Mouse (Mus musculus): ENCODE data around the gene Csrnp3. TPM values are rescaled to one million over a fixed set of nuclear protein-coding genes. Genes with fewer than 3 reads are reported as not detected.

The Csrnp3 gene
- polyA plus RNA-seq, 1 experiment: 0.08 TPM

- no peaks in the 10 kb centered on the region for H3K36me3 ChIP-seq (ENCODE audit: control insufficient read depth, insufficient read depth, low read length)
- 82% methylated on average over 12 of the region's 12 CpGs for WGBS
- no peak for DNase-seq
- H3K27ac ChIP-seq (ENCODE audit: control insufficient read depth, insufficient read depth, low read length): no peak overlapping the region
- TF ChIP-seq CTCF (IDR thresholded peaks at IDR 0.05; ENCODE audit: borderline replicate concordance, control insufficient read depth, extremely low read depth, insufficient read depth, low read length, poor library complexity): no peak
- TF ChIP-seq POLR2A (IDR thresholded peaks at IDR 0.05; ENCODE audit: control insufficient read depth, extremely low read depth, insufficient read depth, low read length, poor library complexity): no peak
- H3K27me3 ChIP-seq (ENCODE audit: control insufficient read depth, insufficient read depth, low read length): no peaks in the 10 kb centered on the region
- no peak overlapping the region for H3K4me3 ChIP-seq (ENCODE audit: control insufficient read depth, insufficient read depth, low read length)
- no peaks in the 10 kb centered on the region for H3K4me1 ChIP-seq (replicated peaks; ENCODE audit: control insufficient read depth, insufficient read depth, low read length)
Observed at GRCm38 (mm10) chr2:65864778-65865339, 19.3 kb downstream of the Csrnp3 start.

GRCm38 (mm10) chr2:65870919-65871582, 25.5 kb downstream of the Csrnp3 start:
- Histone ChIP-seq H3K27ac (ENCODE audit: control insufficient read depth, insufficient read depth, low read length) (no peak overlapping the region), H3K4me3 (ENCODE audit: control insufficient read depth, insufficient read depth, low read length) (no peak overlapping the region), H3K4me1 (replicated peaks; ENCODE audit: control insufficient read depth, insufficient read depth, low read length) (no peaks in the 10 kb centered on the region), H3K27me3 (ENCODE audit: control insufficient read depth, insufficient read depth, low read length) (no peaks in the 10 kb centered on the region), H3K36me3 (ENCODE audit: control insufficient read depth, insufficient read depth, low read length) (no peaks in the 10 kb centered on the region)
- DNase-seq: no peak
- 59% methylated on average over 12 of the region's 12 CpGs for WGBS
- TF ChIP-seq CTCF (IDR thresholded peaks at IDR 0.05; ENCODE audit: borderline replicate concordance, control insufficient read depth, extremely low read depth, insufficient read depth, low read length, poor library complexity) (no peak), POLR2A (IDR thresholded peaks at IDR 0.05; ENCODE audit: control insufficient read depth, extremely low read depth, insufficient read depth, low read length, poor library complexity) (no peak)

- H3K27me3 ChIP-seq (ENCODE audit: control insufficient read depth, insufficient read depth, low read length): no peaks in the 10 kb centered on the region
- no peak overlapping the region for H3K4me3 ChIP-seq (ENCODE audit: control insufficient read depth, insufficient read depth, low read length)
- no peaks in the 10 kb centered on the region for H3K4me1 ChIP-seq (replicated peaks; ENCODE audit: control insufficient read depth, insufficient read depth, low read length)
- H3K36me3 ChIP-seq (ENCODE audit: control insufficient read depth, insufficient read depth, low read length): no peaks in the 10 kb centered on the region
- no peak overlapping the region for H3K27ac ChIP-seq (ENCODE audit: control insufficient read depth, insufficient read depth, low read length)
- TF ChIP-seq CTCF (IDR thresholded peaks at IDR 0.05; ENCODE audit: borderline replicate concordance, control insufficient read depth, extremely low read depth, insufficient read depth, low read length, poor library complexity): no peak
- TF ChIP-seq POLR2A (IDR thresholded peaks at IDR 0.05; ENCODE audit: control insufficient read depth, extremely low read depth, insufficient read depth, low read length, poor library complexity): no peak
- 88% methylated on average over 3 of the region's 3 CpGs for WGBS
- no peak for DNase-seq
Observed at GRCm38 (mm10) chr2:65891590-65891989, 46.0 kb downstream of the Csrnp3 start.

GRCm38 (mm10) chr2:65893241-65893640, 47.7 kb downstream of the Csrnp3 start:
- Histone ChIP-seq H3K4me3 (ENCODE audit: control insufficient read depth, insufficient read depth, low read length) (no peak overlapping the region), H3K4me1 (replicated peaks; ENCODE audit: control insufficient read depth, insufficient read depth, low read length) (no peaks in the 10 kb centered on the region), H3K27me3 (ENCODE audit: control insufficient read depth, insufficient read depth, low read length) (no peaks in the 10 kb centered on the region), H3K36me3 (ENCODE audit: control insufficient read depth, insufficient read depth, low read length) (no peaks in the 10 kb centered on the region), H3K27ac (ENCODE audit: control insufficient read depth, insufficient read depth, low read length) (no peak overlapping the region)
- 95% methylated on average over 8 of the region's 8 CpGs for WGBS
- DNase-seq: no peak
- TF ChIP-seq POLR2A (IDR thresholded peaks at IDR 0.05; ENCODE audit: control insufficient read depth, extremely low read depth, insufficient read depth, low read length, poor library complexity) (no peak), CTCF (IDR thresholded peaks at IDR 0.05; ENCODE audit: borderline replicate concordance, control insufficient read depth, extremely low read depth, insufficient read depth, low read length, poor library complexity) (no peak)

GRCm38 (mm10) chr2:65894299-65894698, 48.7 kb downstream of the Csrnp3 start:
- no peak overlapping the region for H3K27ac ChIP-seq (ENCODE audit: control insufficient read depth, insufficient read depth, low read length)
- WGBS: 84% methylated on average over 5 of the region's 5 CpGs
- no peaks in the 10 kb centered on the region for H3K27me3 ChIP-seq (ENCODE audit: control insufficient read depth, insufficient read depth, low read length)
- H3K4me1 ChIP-seq (replicated peaks; ENCODE audit: control insufficient read depth, insufficient read depth, low read length): no peaks in the 10 kb centered on the region
- H3K4me3 ChIP-seq (ENCODE audit: control insufficient read depth, insufficient read depth, low read length): no peak overlapping the region
- TF ChIP-seq CTCF (IDR thresholded peaks at IDR 0.05; ENCODE audit: borderline replicate concordance, control insufficient read depth, extremely low read depth, insufficient read depth, low read length, poor library complexity) (no peak), POLR2A (IDR thresholded peaks at IDR 0.05; ENCODE audit: control insufficient read depth, extremely low read depth, insufficient read depth, low read length, poor library complexity) (no peak)
- H3K36me3 ChIP-seq (ENCODE audit: control insufficient read depth, insufficient read depth, low read length): no peaks in the 10 kb centered on the region
- no peak for DNase-seq

- Histone ChIP-seq H3K27me3 (ENCODE audit: control insufficient read depth, insufficient read depth, low read length) (no peaks in the 10 kb centered on the region), H3K4me1 (replicated peaks; ENCODE audit: control insufficient read depth, insufficient read depth, low read length) (no peaks in the 10 kb centered on the region), H3K27ac (ENCODE audit: control insufficient read depth, insufficient read depth, low read length) (no peak overlapping the region), H3K36me3 (ENCODE audit: control insufficient read depth, insufficient read depth, low read length) (no peaks in the 10 kb centered on the region), H3K4me3 (ENCODE audit: control insufficient read depth, insufficient read depth, low read length) (no peak overlapping the region)
- 79% methylated on average over 5 of the region's 5 CpGs for WGBS
- no peak for DNase-seq
- no peak for TF ChIP-seq CTCF (IDR thresholded peaks at IDR 0.05; ENCODE audit: borderline replicate concordance, control insufficient read depth, extremely low read depth, insufficient read depth, low read length, poor library complexity)
- no peak for TF ChIP-seq POLR2A (IDR thresholded peaks at IDR 0.05; ENCODE audit: control insufficient read depth, extremely low read depth, insufficient read depth, low read length, poor library complexity)
Observed at GRCm38 (mm10) chr2:65896542-65896941, 51.0 kb downstream of the Csrnp3 start.
